Mouse (Mus musculus): Measurements from ENCODE around the gene Miga2. TPM values are rescaled to one million over a fixed set of nuclear protein-coding genes. Genes with fewer than 3 reads are reported as not detected.

Miga2 gene
- total and polyA plus RNA-seq, 3 experiments = 64.3 to 90.3 (median 74.2) TPM

DNA sequence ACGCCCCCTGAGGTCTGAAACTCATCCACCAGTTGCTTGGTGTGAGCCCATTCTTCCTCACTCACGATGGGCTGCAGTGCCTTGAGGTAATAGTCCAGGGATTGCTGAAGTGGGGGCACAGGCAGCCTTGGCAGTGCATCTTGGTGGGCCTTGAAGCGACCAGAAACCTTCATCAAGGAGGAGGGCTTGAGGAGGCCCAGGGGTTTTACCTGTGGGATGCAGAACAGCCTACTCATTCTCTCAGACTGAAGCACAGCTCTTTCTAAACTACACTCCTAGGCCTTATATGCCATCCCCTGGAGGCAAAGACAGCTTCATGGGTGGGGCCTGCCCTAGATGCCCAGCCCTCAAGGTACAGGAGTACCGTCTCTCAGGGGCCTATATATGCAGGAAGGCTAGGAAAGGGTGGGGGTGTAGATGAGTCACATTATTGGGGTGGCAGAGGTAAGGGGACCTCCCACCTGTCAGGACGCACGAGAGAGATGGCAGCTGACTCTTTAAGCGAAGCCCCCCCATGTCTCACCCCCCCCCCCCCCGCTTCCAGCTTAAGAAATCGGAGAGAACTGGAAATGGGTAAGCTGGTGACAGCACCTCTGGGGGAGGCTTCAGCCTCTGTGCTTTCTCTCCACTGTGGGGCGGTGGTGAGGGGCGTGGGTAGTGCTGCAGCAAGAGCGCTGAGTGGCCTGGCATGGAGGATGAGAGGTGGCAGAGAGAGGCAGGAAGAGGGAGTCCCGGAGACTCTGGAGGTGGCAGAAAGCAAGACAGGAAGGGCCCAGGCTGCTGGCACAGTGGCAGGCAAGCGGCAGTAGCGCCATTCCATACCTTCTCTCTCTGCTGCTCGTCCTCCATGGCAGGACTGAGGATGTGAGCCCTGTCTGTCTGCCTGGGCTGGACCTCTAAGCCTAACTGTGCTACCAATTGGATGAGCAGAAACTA, 49.3 kb downstream of the Miga2 start:
- 69% methylated on average over 16 of the region's 16 CpGs for WGBS
- peak overlapping the region; percentile 79; the same call in 1 of the 2 replicates for H3K4me3 ChIP-seq
- H3K36me3 ChIP-seq (ENCODE audit: control insufficient read depth, insufficient read depth, low read length) = peaks cover 4% of the 10 kb centered on the region; the same call in 1 of the 2 replicates
- H3K9ac ChIP-seq (ENCODE audit: low read depth, low read length) = peak overlapping the region; percentile 22; the same call in 1 of the 2 replicates
- intact Hi-C loops (cut with DNase I) = no loop called here
- peaks cover 1% of the 10 kb centered on the region; the same call in 1 of the 2 replicates for H3K79me2 ChIP-seq (replicated peaks; ENCODE audit: control insufficient read depth, insufficient read depth, low read length)
- H3K27ac ChIP-seq = no peak overlapping the region; the same call in 1 of the 2 replicates
- DNase-seq = no peak
- H3K4me1 ChIP-seq (ENCODE audit: control insufficient read depth, insufficient read depth, low read length) = peaks cover 14% of the 10 kb centered on the region
- no peaks in the 10 kb centered on the region for H3K27me3 ChIP-seq (ENCODE audit: control insufficient read depth, insufficient read depth, low read length)
- TF ChIP-seq CTCF (IDR thresholded peaks at IDR 0.05) = 0 out of 2 replicates have a peak, but pooled peaks have one; percentile 1
- TF ChIP-seq POLR2A (IDR thresholded peaks at IDR 0.05; ENCODE audit: insufficient read depth, low read depth, low read length) = no peak
- TF ChIP-seq EP300 (IDR thresholded peaks at IDR 0.05; ENCODE audit: insufficient read depth, low read depth, low read length) = no peak

- peak overlapping the region; percentile 22; the same call in 1 of the 2 replicates for H3K9ac ChIP-seq (ENCODE audit: low read depth, low read length)
- H3K79me2 ChIP-seq (replicated peaks; ENCODE audit: control insufficient read depth, insufficient read depth, low read length) = peaks cover 1% of the 10 kb centered on the region; the same call in 1 of the 2 replicates
- peaks cover 2% of the 10 kb centered on the region; the same call in 1 of the 2 replicates for H3K36me3 ChIP-seq (ENCODE audit: control insufficient read depth, insufficient read depth, low read length)
- H3K27ac ChIP-seq = peak overlapping the region; percentile 97; the same call in 1 of the 2 replicates
- no peak for TF ChIP-seq POLR2A (IDR thresholded peaks at IDR 0.05; ENCODE audit: insufficient read depth, low read depth, low read length)
- no peak for TF ChIP-seq EP300 (IDR thresholded peaks at IDR 0.05; ENCODE audit: insufficient read depth, low read depth, low read length)
- no peak for TF ChIP-seq CTCF (IDR thresholded peaks at IDR 0.05)
- H3K27me3 ChIP-seq (ENCODE audit: control insufficient read depth, insufficient read depth, low read length) = no peaks in the 10 kb centered on the region
- intact Hi-C loops (cut with DNase I) = loop anchor here (2.0 kb wide), 1 partner anchor 49 kb away; the partner anchor contains the start of gene Miga2
- H3K4me3 ChIP-seq = peak overlapping the region; percentile 79
- peaks cover 12% of the 10 kb centered on the region for H3K4me1 ChIP-seq (ENCODE audit: control insufficient read depth, insufficient read depth, low read length)
- 68% methylated on average over 4 of the region's 4 CpGs for WGBS
- DNase-seq = peak in 1 of 2 experiments; percentile 23
Observed at GRCm38 (mm10) chr2:30414101-30414500, 50.1 kb downstream of the Miga2 start.

GRCm38 (mm10) chr2:30414681-30415080, 50.6 kb downstream of the Miga2 start:
- H3K36me3 ChIP-seq (ENCODE audit: control insufficient read depth, insufficient read depth, low read length) = peaks cover 2% of the 10 kb centered on the region; the same call in 1 of the 2 replicates
- peak overlapping the region; percentile 94 for H3K9ac ChIP-seq (ENCODE audit: low read depth, low read length)
- TF ChIP-seq EP300 (IDR thresholded peaks at IDR 0.05; ENCODE audit: insufficient read depth, low read depth, low read length) (no peak), CTCF (IDR thresholded peaks at IDR 0.05) (no peak), POLR2A (IDR thresholded peaks at IDR 0.05; ENCODE audit: insufficient read depth, low read depth, low read length) (no peak)
- H3K79me2 ChIP-seq (replicated peaks; ENCODE audit: control insufficient read depth, insufficient read depth, low read length) = peaks cover 1% of the 10 kb centered on the region; the same call in 1 of the 2 replicates
- WGBS = 48% methylated on average over 5 of the region's 5 CpGs
- peak overlapping the region; percentile 97 for H3K27ac ChIP-seq
- peak overlapping the region; percentile 79 for H3K4me3 ChIP-seq
- H3K27me3 ChIP-seq (ENCODE audit: control insufficient read depth, insufficient read depth, low read length) = no peaks in the 10 kb centered on the region
- H3K4me1 ChIP-seq (ENCODE audit: control insufficient read depth, insufficient read depth, low read length) = peaks cover 11% of the 10 kb centered on the region
- intact Hi-C loops (cut with DNase I) = loop anchor here (1.0 to 2.0 kb wide), 2 partner anchors 22 to 50 kb away; partner anchors contain the start of genes Dolpp1 and Miga2
- DNase-seq = no peak

DNA sequence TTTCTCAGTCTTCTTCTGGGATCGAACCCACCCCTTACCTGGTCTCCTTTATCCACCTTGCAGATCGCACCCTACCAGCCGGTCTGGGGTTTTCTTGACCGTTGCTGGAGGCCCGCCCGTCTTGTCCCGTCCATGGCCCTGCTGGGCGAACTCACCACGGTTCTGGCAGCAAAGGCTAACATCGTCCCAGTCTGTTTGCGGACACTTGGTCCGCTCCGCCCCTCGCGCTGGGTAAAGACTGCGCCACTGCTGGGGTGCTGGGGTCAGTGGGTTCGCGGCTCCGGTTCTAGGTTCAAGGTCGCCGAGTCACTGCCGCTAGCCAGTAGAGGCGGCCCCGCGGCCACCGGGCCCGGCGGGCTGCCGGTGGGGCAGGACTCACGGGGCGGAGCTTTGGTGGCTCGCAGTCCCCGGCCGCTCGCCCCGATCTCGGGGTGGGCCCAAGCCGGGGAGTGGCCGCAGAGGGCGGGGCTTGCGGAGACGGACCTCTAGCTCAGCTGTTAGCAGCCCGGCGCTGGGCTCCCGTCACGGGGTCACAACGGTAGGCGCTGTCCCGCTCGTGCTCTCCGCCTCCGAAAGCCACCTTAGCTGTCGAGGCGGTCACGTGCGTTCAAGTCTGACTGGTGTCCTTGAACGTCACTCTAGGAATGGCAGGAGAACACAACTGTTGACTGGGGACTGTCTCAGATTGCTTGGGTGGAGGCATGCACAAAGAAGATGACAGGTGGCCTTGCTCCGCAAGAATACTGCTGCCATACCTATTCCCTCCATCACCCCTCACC, 51.3 kb downstream of the Miga2 start, which contains the start of gene Crat:
Crat (minus strand) TSS at position 657 of the 779 bp plus-strand sequence.
- peaks cover 1% of the 10 kb centered on the region for H3K79me2 ChIP-seq (replicated peaks; ENCODE audit: control insufficient read depth, insufficient read depth, low read length)
- no peaks in the 10 kb centered on the region for H3K27me3 ChIP-seq (ENCODE audit: control insufficient read depth, insufficient read depth, low read length)
- WGBS = under 1% methylated on average over 58 of the region's 58 CpGs
- TF ChIP-seq EP300 (IDR thresholded peaks at IDR 0.05; ENCODE audit: insufficient read depth, low read depth, low read length) (peak; percentile 29; the same call in 1 of the 2 replicates), POLR2A (IDR thresholded peaks at IDR 0.05; ENCODE audit: insufficient read depth, low read depth, low read length) (peak; percentile 92), CTCF (IDR thresholded peaks at IDR 0.05) (no peak)
- DNase-seq = peak; percentile 96 to 98
- peak within 1 kb of the TSS; percentile 94 for H3K9ac ChIP-seq (ENCODE audit: low read depth, low read length)
- H3K27ac ChIP-seq = peak within 1 kb of the TSS; percentile 97
- H3K36me3 ChIP-seq (ENCODE audit: control insufficient read depth, insufficient read depth, low read length) = no peaks in the 10 kb centered on the region
- H3K4me3 ChIP-seq = peak within 1 kb of the TSS; percentile 79
- peaks cover 8% of the 10 kb centered on the region for H3K4me1 ChIP-seq (ENCODE audit: control insufficient read depth, insufficient read depth, low read length)
- intact Hi-C loops (cut with DNase I) = loop anchor here (1.0 to 2.0 kb wide), 2 partner anchors 23 to 51 kb away; partner anchors contain the start of genes Dolpp1 and Miga2

DNA sequence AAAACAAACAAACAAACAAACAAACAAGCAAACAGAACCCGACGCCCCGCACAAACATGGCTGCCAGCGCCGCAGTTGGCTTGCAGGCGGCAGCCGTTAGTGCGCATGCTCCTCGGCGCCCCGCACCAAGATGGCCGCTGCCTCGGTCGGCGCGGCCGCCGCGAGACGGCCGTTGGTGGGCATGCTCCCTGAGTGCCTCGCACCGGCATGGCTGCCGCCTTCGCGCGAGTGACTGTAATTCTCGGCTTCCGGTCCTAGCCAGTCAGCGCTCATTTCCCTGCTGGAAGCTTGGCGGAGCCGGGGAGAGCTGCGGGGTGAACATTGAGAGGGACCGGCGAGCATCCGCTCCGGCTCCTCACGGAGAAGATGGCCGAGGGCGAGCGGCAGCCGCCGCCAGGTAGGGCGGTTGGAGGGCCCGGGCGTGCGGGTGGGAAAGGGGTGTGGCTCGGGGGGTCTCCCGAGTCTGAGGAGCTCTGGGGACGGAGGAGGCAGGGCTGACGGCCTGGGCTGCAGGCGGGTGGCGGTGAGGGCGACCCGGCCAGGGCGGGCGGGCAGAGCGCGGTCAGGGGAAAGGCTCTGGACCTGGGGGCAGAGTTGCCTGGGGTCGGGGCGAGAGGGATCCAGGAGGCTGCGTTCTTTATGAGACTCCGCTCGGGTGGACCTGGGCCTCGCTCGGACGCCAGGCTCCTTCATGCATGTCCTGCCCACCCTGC, 52.1 kb downstream of the Miga2 start, which contains the start of gene Ptpa:
Ptpa (plus strand) TSS at position 104 of the 713 bp plus-strand sequence.
- intact Hi-C loops (cut with DNase I) = loop anchor here (1.0 to 2.0 kb wide), 2 partner anchors 24 to 51 kb away; partner anchors contain the start of genes Dolpp1 and Miga2
- H3K27ac ChIP-seq = peak within 1 kb of the TSS; percentile 97
- WGBS = under 1% methylated on average over 67 of the region's 67 CpGs

More for the DNA sequence above, 52.1 kb downstream of the Miga2 start, which contains the start of gene Ptpa:
- Histone ChIP-seq H3K4me1 (ENCODE audit: control insufficient read depth, insufficient read depth, low read length) (peaks cover 7% of the 10 kb centered on the region), H3K36me3 (ENCODE audit: control insufficient read depth, insufficient read depth, low read length) (no peaks in the 10 kb centered on the region), H3K9ac (ENCODE audit: low read depth, low read length) (peak within 1 kb of the TSS; percentile 94), H3K79me2 (replicated peaks; ENCODE audit: control insufficient read depth, insufficient read depth, low read length) (peaks cover 1% of the 10 kb centered on the region), H3K27me3 (ENCODE audit: control insufficient read depth, insufficient read depth, low read length) (no peaks in the 10 kb centered on the region), H3K4me3 (peak within 1 kb of the TSS; percentile 79)
- DNase-seq = peak; percentile 94
- TF ChIP-seq CTCF (IDR thresholded peaks at IDR 0.05) (no peak), POLR2A (IDR thresholded peaks at IDR 0.05; ENCODE audit: insufficient read depth, low read depth, low read length) (peak; percentile 39; the same call in 1 of the 2 replicates), EP300 (IDR thresholded peaks at IDR 0.05; ENCODE audit: insufficient read depth, low read depth, low read length) (no peak)

All from heart, adult 2 months (tissue).